Mouse (Mus musculus): ENCODE measurements around the gene Wdr27. TPM values are rescaled to one million over a fixed set of nuclear protein-coding genes. Genes with fewer than 3 reads are reported as not detected.
"Not testable (repeated sequence)": the region's sequence is repeated elsewhere in the genome, so short reads cannot be mapped to it uniquely, and the experiment has no call there.

Wdr27 gene
- 3.2 and 4.2 TPM in 2 replicates for polyA plus RNA-seq (2015; fragmentation: Nextera tagmentation; extraction: Ambion mirVana)

DNA sequence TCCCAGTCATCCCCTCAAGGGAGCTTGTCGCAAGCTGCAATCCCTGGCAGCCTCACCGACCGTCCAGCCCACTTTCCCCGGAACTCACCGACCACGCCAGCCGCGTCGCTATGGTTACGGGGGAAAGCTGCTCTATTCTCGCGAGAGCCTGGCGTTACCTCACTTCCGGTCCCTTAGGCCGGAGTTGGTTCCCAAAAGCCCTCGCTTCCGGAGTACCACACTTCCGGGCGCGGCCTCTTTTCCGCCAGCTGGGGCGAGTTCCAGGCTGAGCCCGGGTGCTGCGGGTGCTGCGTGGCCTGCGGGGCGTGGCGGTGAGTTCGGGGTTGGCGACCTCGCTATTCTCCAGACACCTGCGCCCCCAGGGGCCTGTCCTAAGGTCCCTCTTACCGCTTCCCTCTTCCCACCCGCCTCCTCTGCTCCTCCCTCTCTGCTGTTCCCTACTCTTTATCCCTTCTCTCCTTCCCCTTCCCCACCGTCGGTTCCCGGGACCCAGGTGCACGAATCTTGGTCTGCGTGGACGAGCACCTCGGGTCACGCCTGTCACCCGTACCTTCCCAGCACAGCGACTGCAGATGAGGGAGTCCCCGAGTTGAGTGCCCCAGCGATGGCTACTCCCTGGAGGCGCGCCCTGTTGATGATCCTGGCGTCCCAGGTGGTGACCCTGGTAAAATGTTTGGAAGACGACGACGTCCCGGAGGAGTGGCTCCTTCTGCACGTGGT, at the start of gene Wdr27, which contains the start of gene 1600012H06Rik:
Gene Wdr27 (minus strand): TSS at position 150 of the 720 bp plus-strand sequence.
Gene 1600012H06Rik (plus strand): TSS at position 176 of the 720 bp plus-strand sequence.
- Histone ChIP-seq H3K4me1 (ENCODE audit: insufficient read depth) (peaks cover 18% of the 10 kb centered on the region), H3K27me3 (ENCODE audit: insufficient read depth, low read length) (no peaks in the 10 kb centered on the region), H3K9ac (replicated peaks) (peak within 1 kb of the TSS; percentile 95), H3K27ac (ENCODE audit: low read depth) (peak within 1 kb of the TSS; percentile 86), H3K4me3 (ENCODE audit: low read depth, low read length) (peak within 1 kb of the TSS; percentile 97), H3K36me3 (replicated peaks; ENCODE audit: insufficient read depth, low read length) (peaks cover 17% of the 10 kb centered on the region), H3K9me3 (ENCODE audit: low read length) (no peaks in the 10 kb centered on the region), H3K4me2 (ENCODE audit: low read depth, low read length) (peak within 1 kb of the TSS; percentile 98)
- ATAC-seq: peak; percentile 98
- under 1% methylated on average over 52 of the region's 54 CpGs for WGBS (ENCODE audit: insufficient replicate concordance)
- peak; percentile 99 for DNase-seq
- no peak for TF ChIP-seq CTCF (IDR thresholded peaks at IDR 0.05; ENCODE audit: low read depth)
- peak; percentile 91 for TF ChIP-seq EP300 (IDR thresholded peaks at IDR 0.05; ENCODE audit: low read depth)

DNA sequence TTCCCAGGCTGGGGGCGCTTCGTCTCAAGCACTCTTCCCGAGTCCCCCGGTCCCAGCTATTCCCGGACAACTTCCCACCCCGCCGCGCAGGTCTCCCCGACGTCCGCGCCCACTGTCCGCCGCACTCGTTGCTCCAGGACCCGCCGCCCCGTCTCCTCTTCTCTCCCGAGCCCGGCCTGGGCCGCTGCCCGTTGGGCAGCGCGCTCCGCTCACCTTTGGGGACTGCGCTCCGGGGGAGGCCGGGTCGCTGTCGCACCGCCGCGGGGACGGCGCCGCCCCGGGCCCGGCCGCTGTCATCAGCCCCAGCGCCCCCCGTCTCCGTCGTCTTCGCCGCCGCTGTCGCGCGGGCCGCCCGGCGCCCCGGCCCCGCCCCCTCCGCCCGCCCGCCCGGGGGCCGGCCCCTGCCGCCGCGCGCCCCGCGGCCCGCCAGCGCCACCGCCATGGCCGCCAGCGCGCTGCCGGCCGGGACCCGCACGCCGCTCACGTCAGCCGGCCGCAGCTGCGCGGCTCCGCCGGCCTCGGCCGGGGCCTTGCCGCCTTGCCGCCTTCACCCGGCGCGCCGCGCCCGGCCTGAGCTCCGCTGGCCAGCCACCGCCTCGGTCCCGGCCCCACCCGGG, 49.7 kb upstream of the Wdr27 start:
- not testable (repeated sequence) for H3K4me1 ChIP-seq (ENCODE audit: insufficient read depth); H3K27ac ChIP-seq (ENCODE audit: low read depth); H3K27me3 ChIP-seq (ENCODE audit: insufficient read depth, low read length); DNase-seq; H3K4me2 ChIP-seq (ENCODE audit: low read depth, low read length); H3K4me3 ChIP-seq (ENCODE audit: low read depth, low read length); H3K9me3 ChIP-seq (ENCODE audit: low read length); H3K9ac ChIP-seq (replicated peaks); H3K36me3 ChIP-seq (replicated peaks; ENCODE audit: insufficient read depth, low read length)
- ATAC-seq: peak; percentile 80
- WGBS (ENCODE audit: insufficient replicate concordance): no CpG with 5 or more reads among the region's 98 CpGs

DNA sequence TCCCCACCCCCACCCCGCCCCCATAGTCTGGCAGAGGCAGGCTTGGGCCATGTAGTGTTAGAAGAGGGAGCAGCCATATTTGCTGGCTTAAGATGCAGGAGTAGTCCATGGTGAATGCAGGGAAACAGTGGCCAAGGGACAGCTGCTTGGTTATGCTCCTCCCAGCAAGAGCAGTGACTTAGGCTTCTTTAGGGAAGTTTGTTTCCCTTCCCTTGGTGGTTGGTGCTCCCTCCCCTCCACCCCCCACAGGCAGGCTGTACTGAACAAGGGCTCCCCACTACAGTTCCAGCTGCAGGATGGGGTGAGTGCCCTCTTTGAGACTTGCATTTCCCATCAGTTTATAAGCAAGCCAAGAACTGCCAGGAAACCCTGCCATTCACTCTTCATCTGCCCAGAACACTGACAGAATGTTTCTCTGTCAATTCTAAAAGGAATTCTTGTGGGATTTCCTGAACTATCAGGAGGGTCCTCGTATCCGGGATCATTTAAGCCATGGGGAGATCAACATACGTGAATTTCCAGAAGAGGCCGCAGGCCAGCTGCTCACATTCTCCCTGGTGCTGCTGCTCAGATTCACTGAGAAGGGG, 47.3 kb upstream of the Wdr27 start:
- not testable (repeated sequence) for H3K27ac ChIP-seq (ENCODE audit: low read depth); H3K27me3 ChIP-seq (ENCODE audit: insufficient read depth, low read length); H3K4me2 ChIP-seq (ENCODE audit: low read depth, low read length); H3K9me3 ChIP-seq (ENCODE audit: low read length); H3K9ac ChIP-seq (replicated peaks); DNase-seq; H3K4me1 ChIP-seq (ENCODE audit: insufficient read depth); ATAC-seq; H3K4me3 ChIP-seq (ENCODE audit: low read depth, low read length); H3K36me3 ChIP-seq (replicated peaks; ENCODE audit: insufficient read depth, low read length)
- WGBS (ENCODE audit: insufficient replicate concordance): 78% methylated on average over 4 of the region's 5 CpGs

DNA sequence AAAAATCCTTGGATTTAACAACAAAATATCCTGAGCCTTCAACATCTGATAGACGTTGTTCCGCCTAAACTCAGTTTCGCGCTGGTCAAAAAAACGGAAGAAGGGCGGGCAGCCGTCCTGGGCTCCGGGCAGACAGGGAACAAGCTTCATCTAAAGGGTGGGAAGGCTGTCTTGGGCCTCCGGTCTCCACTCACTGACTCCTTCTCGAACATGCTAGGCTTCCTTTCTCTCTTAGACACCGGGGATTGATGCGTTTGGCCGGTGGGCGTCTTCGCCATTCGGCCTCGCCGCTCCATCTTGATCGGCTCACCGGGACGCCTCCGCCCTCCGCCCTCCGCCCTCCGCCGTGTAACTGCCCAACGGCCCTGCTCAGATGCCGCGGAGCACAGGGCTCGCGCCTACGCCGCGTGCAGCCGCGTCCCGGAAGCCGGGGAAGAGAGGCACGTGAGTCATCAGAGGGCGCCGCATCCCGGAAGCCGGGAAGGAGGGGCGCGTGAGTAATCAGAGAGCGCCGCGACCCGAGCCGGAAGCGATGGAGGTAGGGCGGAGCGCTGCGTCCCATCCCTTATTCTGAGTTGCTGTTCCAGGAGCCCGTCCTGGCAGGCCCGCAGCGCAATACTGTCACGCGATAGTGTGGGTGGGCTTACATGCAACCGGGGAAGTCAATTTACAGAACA, 35.5 kb upstream of the Wdr27 start, which contains the start of the genes 9030025P20Rik and Gm3417:
Gene 9030025P20Rik (plus strand): TSS at position 107 of the 677 bp plus-strand sequence.
Gene Gm3417 (minus strand): TSS at position 429 of the 677 bp plus-strand sequence.
- H3K36me3 ChIP-seq (replicated peaks; ENCODE audit: insufficient read depth, low read length); H3K4me3 ChIP-seq (ENCODE audit: low read depth, low read length); H3K9ac ChIP-seq (replicated peaks); H3K4me1 ChIP-seq (ENCODE audit: insufficient read depth); H3K4me2 ChIP-seq (ENCODE audit: low read depth, low read length); DNase-seq; H3K27ac ChIP-seq (ENCODE audit: low read depth); H3K27me3 ChIP-seq (ENCODE audit: insufficient read depth, low read length); H3K9me3 ChIP-seq (ENCODE audit: low read length): not testable (repeated sequence)
- no CpG with 5 or more reads among the region's 60 CpGs for WGBS (ENCODE audit: insufficient replicate concordance)
- ATAC-seq: peak; percentile 98

DNA sequence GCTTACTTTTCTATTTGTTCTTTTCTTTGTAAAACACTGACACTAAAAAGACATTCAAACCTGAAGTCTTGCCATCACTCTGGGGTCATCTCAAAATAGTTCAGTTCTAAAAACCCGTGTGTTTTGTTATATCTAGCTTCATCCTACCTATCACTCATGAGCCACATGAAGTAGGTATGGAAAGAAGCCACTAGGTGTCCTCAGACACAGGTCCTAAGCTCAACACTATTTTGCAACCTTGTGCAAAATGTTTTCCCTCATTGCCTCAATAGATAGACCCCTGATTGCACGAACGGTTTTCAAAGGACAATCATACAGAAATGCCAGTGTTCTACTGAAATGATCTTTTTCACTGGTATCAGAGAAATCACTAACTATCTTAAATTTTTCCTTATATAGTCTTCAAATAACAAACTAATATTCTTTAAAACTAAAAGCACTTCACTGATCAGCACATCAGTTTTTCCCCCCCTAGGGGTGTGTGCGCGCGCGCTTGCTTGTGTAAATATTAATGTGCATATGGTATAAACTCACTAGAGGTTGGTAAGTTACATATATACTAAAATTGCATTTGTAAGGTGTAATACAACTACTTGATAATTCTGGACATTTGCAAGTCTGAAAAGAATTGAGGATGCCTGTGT, 34.9 kb upstream of the Wdr27 start:
- not testable (repeated sequence) for H3K9me3 ChIP-seq (ENCODE audit: low read length); H3K27me3 ChIP-seq (ENCODE audit: insufficient read depth, low read length); DNase-seq; H3K4me1 ChIP-seq (ENCODE audit: insufficient read depth); H3K4me2 ChIP-seq (ENCODE audit: low read depth, low read length); H3K9ac ChIP-seq (replicated peaks); H3K4me3 ChIP-seq (ENCODE audit: low read depth, low read length); H3K27ac ChIP-seq (ENCODE audit: low read depth); H3K36me3 ChIP-seq (replicated peaks; ENCODE audit: insufficient read depth, low read length)
- under 1% methylated on average over 4 of the region's 7 CpGs for WGBS (ENCODE audit: insufficient replicate concordance)
- ATAC-seq: peak; percentile 43

DNA sequence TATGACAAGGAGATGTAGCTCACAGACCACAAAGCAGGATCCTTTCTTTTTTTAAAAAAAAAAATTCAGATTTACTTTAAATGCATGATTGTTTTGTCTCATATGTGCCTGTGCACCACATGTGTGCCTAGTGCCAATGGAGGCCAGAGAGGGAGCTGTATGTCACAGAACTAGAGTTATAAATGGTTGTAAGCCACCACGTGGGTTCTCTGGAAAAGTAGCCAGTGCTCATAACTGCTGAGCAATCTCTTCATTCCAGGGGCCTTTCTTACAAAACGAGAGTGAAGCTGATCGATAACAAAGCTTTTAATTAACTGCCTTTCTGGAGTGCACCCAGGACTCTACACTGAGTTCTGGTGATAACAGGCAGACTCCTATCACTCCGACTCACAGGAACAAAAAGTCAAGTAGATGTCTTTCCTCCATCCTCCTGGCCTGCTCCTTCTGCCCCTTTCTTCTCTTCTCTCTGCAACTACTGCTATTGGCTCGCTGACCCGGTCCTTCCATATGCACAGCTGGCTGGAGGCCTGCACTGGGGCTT, 25.5 kb upstream of the Wdr27 start:
- no CpG with 5 or more reads among the region's 6 CpGs for WGBS (ENCODE audit: insufficient replicate concordance)

DNA sequence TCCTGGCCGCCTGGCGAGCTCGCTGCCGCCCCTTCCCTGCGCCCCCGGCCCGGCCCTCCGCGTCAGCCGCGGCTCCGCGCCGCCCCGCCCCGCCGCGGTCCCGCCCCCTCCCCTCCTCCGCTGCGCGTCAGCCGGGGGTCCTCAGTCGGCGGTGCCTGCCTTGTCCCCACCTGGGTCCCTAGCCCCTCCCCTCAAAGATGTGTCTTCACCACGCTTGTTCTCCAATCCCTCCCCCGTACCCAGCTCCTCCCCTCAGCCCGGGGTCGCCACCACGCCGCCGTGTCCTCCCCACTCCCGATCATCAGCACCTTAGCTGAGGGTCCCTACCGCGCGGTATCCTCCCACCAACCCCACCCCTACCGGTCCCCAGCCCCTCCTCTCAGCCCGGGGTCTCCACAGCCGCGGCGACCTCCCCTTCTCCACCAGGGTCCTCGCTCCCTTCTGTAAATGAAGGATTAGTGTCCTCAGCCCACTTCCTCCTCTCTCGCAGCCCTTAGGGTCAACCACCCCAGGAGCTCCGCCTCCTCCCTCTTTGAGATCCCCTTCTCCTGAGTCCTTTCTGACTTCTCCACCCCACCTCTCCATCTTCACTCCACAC, 18.7 kb upstream of the Wdr27 start:
- H3K4me1 ChIP-seq (ENCODE audit: insufficient read depth); H3K9me3 ChIP-seq (ENCODE audit: low read length); H3K4me3 ChIP-seq (ENCODE audit: low read depth, low read length); DNase-seq; H3K27ac ChIP-seq (ENCODE audit: low read depth); H3K36me3 ChIP-seq (replicated peaks; ENCODE audit: insufficient read depth, low read length); H3K9ac ChIP-seq (replicated peaks); H3K4me2 ChIP-seq (ENCODE audit: low read depth, low read length); H3K27me3 ChIP-seq (ENCODE audit: insufficient read depth, low read length): not testable (repeated sequence)
- ATAC-seq: peak; percentile 61
- WGBS (ENCODE audit: insufficient replicate concordance): no CpG with 5 or more reads among the region's 44 CpGs

More for the DNA sequence above, 25.5 kb upstream of the Wdr27 start:
- H3K9ac ChIP-seq (replicated peaks); H3K4me2 ChIP-seq (ENCODE audit: low read depth, low read length); H3K27me3 ChIP-seq (ENCODE audit: insufficient read depth, low read length); H3K36me3 ChIP-seq (replicated peaks; ENCODE audit: insufficient read depth, low read length); H3K9me3 ChIP-seq (ENCODE audit: low read length); H3K4me3 ChIP-seq (ENCODE audit: low read depth, low read length); H3K4me1 ChIP-seq (ENCODE audit: insufficient read depth); DNase-seq; H3K27ac ChIP-seq (ENCODE audit: low read depth): not testable (repeated sequence)
- ATAC-seq: peak; percentile 80

DNA sequence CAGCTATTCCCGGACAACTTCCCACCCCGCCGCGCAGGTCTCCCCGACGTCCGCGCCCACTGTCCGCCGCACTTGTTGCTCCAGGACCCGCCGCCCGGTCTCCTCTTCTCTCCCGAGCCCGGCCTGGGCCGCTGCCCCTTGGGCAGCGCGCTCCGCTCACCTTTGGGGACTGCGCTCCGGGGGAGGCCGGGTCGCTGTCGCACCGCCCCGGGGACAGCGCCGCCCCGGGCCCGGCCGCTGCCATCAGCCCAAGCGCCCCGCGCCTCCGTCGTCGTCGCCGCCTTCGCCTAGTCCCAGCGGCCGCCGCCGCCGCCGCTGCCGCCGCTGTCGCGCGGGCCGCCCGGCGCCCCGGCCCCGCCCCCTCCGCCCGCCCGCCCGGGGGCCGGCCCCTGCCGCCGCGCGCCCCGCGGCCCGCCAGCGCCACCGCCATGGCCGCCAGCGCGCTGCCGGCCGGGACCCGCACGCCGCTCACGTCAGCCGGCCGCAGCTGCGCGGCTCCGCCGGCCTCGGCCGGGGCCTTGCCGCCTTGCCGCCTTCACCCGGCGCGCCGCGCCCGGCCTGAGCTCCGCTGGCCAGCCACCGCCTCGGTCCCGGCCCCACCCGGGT, 18.1 kb upstream of the Wdr27 start, which contains the start of gene Phf10:
Gene Phf10 (minus strand): TSS at position 323 of the 606 bp plus-strand sequence.
- Histone ChIP-seq H3K9ac (replicated peaks) (peak within 1 kb of the TSS; percentile 93), H3K4me2 (ENCODE audit: low read depth, low read length) (peak within 1 kb of the TSS; percentile 93), H3K4me3 (ENCODE audit: low read depth, low read length) (peak within 1 kb of the TSS; percentile 79), H3K36me3 (replicated peaks; ENCODE audit: insufficient read depth, low read length) (peaks cover 12% of the 10 kb centered on the region), H3K27ac (ENCODE audit: low read depth) (peak within 1 kb of the TSS; percentile 92)
- under 1% methylated on average over 41 of the region's 100 CpGs for WGBS (ENCODE audit: insufficient replicate concordance)
- H3K9me3 ChIP-seq (ENCODE audit: low read length); H3K4me1 ChIP-seq (ENCODE audit: insufficient read depth); H3K27me3 ChIP-seq (ENCODE audit: insufficient read depth, low read length): not testable (repeated sequence)
- peak; percentile 55 for DNase-seq
- ATAC-seq: peak; percentile 86
